Mouse (Mus musculus): Measurements from ENCODE around the gene Nans.

- no peak for TF ChIP-seq CTCF (IDR thresholded peaks at IDR 0.05; ENCODE audit: extremely low read depth, insufficient read depth, insufficient read length, insufficient replicate concordance)
- no peak for TF ChIP-seq POLR2A (IDR thresholded peaks at IDR 0.05; ENCODE audit: low read depth, low read length)
These were observed 4.0 kb downstream of the Nans start for GRCm38 (mm10) chr4:46493071-46493470.
